Comparison of ENCODE assay signal across 9 mouse cellular contexts in the genomic region with DNA sequence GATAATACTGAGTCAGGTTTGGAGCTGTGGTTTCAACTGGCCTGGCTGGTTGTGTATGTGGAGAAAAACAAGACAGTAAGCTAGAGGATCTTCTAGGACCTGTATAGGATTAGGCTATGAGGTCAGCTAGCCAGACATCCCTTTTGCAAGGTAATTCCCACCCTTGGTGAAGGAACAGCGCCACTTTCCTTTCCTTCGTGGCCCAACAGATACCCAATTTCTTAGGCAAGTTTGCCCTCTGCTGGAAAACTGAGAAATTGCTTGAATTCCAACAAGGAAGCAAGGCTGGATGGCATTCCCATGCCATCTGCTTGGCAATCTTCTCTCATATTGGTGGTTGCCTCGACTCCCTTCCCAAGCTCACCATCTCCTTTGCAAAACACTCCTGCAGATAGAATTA.
DNase-seq lines count a peak whose midpoint lies in the region; ATAC-seq and TF ChIP-seq lines count a peak whose summit lies in the region.
"Had no signal": no experiment of that assay in that cellular context is flagged by ENCODE, and none has a peak within 500 bp of the region (broad histone marks: within the 10 kb centered on the region; RNA-seq: fewer than 3 reads in every experiment).

No protein-coding gene starts in this region.

- H3K4me3 ChIP-seq in embryonic facial prominence, embryonic 11.5 days (ENCODE audit: low read depth, low read length) = no peak overlapping the region
- H3K4me3 ChIP-seq in hindbrain, postnatal 0 days (ENCODE audit: low read length) = no peak overlapping the region
- H3K4me3 ChIP-seq in midbrain, embryonic 15.5 days = no peak overlapping the region
- H3K4me3 ChIP-seq: embryonic facial prominence, embryonic 15.5 days had no signal

- H3K4me2 ChIP-seq in embryonic facial prominence, embryonic 11.5 days (ENCODE audit: low read depth, low read length) = no peak overlapping the region
- H3K4me2 ChIP-seq in hindbrain, postnatal 0 days (ENCODE audit: low read depth, low read length) = no peak overlapping the region
- H3K4me2 ChIP-seq in midbrain, embryonic 15.5 days = no peak overlapping the region
- H3K4me2 ChIP-seq: embryonic facial prominence, embryonic 15.5 days had no signal

- no peak overlapping the region for H3K27ac ChIP-seq in embryonic facial prominence, embryonic 11.5 days (replicated peaks; ENCODE audit: low read depth, low read length)
- no peak overlapping the region for H3K27ac ChIP-seq in hindbrain, postnatal 0 days
- 0 out of 2 replicates have a peak overlapping the region, but pooled peaks have one; percentile 64 for H3K27ac ChIP-seq in midbrain, embryonic 15.5 days
- H3K27ac ChIP-seq: embryonic facial prominence, embryonic 15.5 days had no signal

- H3K27me3 ChIP-seq in embryonic facial prominence, embryonic 11.5 days (ENCODE audit: control insufficient read depth, insufficient read depth, low read length) = no peaks in the 10 kb centered on the region
- no peaks in the 10 kb centered on the region for H3K27me3 ChIP-seq in hindbrain, postnatal 0 days (ENCODE audit: insufficient read depth, low read length)
- H3K27me3 ChIP-seq in midbrain, embryonic 15.5 days (replicated peaks) = no peaks in the 10 kb centered on the region

- 0 out of 2 replicates have a peak, but pooled peaks have one; percentile 30 for ATAC-seq in embryonic facial prominence, embryonic 11.5 days (replicated peaks; ENCODE audit: insufficient number of reproducible peaks, low FRiP score, low TSS enrichment, low read depth)
- peak; percentile 34 for ATAC-seq in hindbrain, postnatal 0 days
- peak; percentile 67 for ATAC-seq in midbrain, embryonic 15.5 days (replicated peaks)

- H3K4me1 ChIP-seq in embryonic facial prominence, embryonic 11.5 days (ENCODE audit: control insufficient read depth, insufficient read depth, low read length) = no peaks in the 10 kb centered on the region
- peaks cover 16% of the 10 kb centered on the region; the same call in 1 of the 2 replicates for H3K4me1 ChIP-seq in hindbrain, postnatal 0 days (ENCODE audit: insufficient read depth, low read length)
- peaks cover 25% of the 10 kb centered on the region for H3K4me1 ChIP-seq in midbrain, embryonic 15.5 days

- no peaks in the 10 kb centered on the region for H3K36me3 ChIP-seq in embryonic facial prominence, embryonic 11.5 days (replicated peaks; ENCODE audit: control insufficient read depth, insufficient read depth, low read depth, low read length)
- H3K36me3 ChIP-seq in hindbrain, postnatal 0 days (ENCODE audit: insufficient read depth, low read length) = no peaks in the 10 kb centered on the region; the same call in none of the 2 replicates
- H3K36me3 ChIP-seq in midbrain, embryonic 15.5 days (replicated peaks) = no peaks in the 10 kb centered on the region; the same call in 1 of the 2 replicates
- H3K36me3 ChIP-seq: embryonic facial prominence, embryonic 15.5 days had no signal

- peak; percentile 29 for DNase-seq in A20 (ENCODE audit: low read depth, low spot score)
- peak; percentile 84 for DNase-seq in NIH3T3 (ENCODE audit: low read depth)
- DNase-seq in embryonic facial prominence, embryonic 11.5 days (ENCODE audit: low spot score) = peak; percentile 84
- DNase-seq in hindbrain, postnatal 0 days (ENCODE audit: low spot score) = peak; percentile 93
- DNase-seq in left cerebral cortex, adult 18-20 months (ENCODE audit: low spot score in 2 of 2) = peak; percentile 73 to 78
- no peak for DNase-seq in spleen, postnatal 10 days (ENCODE audit: low spot score in 2 of 2)
- DNase-seq in thymus, postnatal 36 days = no peak

- no peak overlapping the region for H3K9ac ChIP-seq in embryonic facial prominence, embryonic 11.5 days (replicated peaks; ENCODE audit: low read length)
- H3K9ac ChIP-seq in hindbrain, postnatal 0 days (replicated peaks; ENCODE audit: low read length) = no peak overlapping the region
- H3K9ac ChIP-seq in midbrain, embryonic 15.5 days = no peak overlapping the region
- H3K9ac ChIP-seq: embryonic facial prominence, embryonic 15.5 days had no signal

- TF ChIP-seq CTCF in hindbrain, postnatal 0 days (IDR thresholded peaks at IDR 0.05; ENCODE audit: low read depth) = peak; percentile 94

- WGBS in embryonic facial prominence, embryonic 11.5 days = 14% methylated on average over 3 of the region's 3 CpGs
- 8% methylated on average over 3 of the region's 3 CpGs for WGBS in hindbrain, postnatal 0 days
- WGBS in midbrain, embryonic 15.5 days = 9% methylated on average over 3 of the region's 3 CpGs

- no peaks in the 10 kb centered on the region for H3K9me3 ChIP-seq in embryonic facial prominence, embryonic 11.5 days (replicated peaks; ENCODE audit: control insufficient read depth, low read length)
- no peaks in the 10 kb centered on the region for H3K9me3 ChIP-seq in hindbrain, postnatal 0 days (ENCODE audit: low read length)
- H3K9me3 ChIP-seq in midbrain, embryonic 15.5 days = no peaks in the 10 kb centered on the region
- H3K9me3 ChIP-seq: embryonic facial prominence, embryonic 15.5 days had no signal

Comparison
In these comparisons a context has a peak if more than half of its experiments do, and no peak if none do; other contexts are left out.
1. DNase-seq: peak in A20 (single experiment), NIH3T3 (single experiment), embryonic facial prominence, embryonic 11.5 days (single experiment), hindbrain, postnatal 0 days (single experiment) and left cerebral cortex, adult 18-20 months (2 of 2); none in spleen, postnatal 10 days (0 of 2) and thymus, postnatal 36 days (0 of 2).
2. Peak in every context shown above with its lines, with median percentiles within 50 percentile points of each other: ATAC-seq.